Mouse (Mus musculus) gonadal fat pad, adult 2 months (tissue): Measurements from ENCODE around the gene Pcsk1n. TPM values are rescaled to one million over a fixed set of nuclear protein-coding genes. Genes with fewer than 3 reads are reported as not detected.

Experiments
- DNase-seq: peaks from one replicate; pipeline ENCODE4 v3.0.0-alpha.2; 2012; ENCODE audit warnings: low read depth
- polyA plus RNA-seq: library from polyadenylated mRNA; depleted of rRNA; stranded (reverse); fragments of >200 nt; gene quantifications from 2 replicates; pipeline ENCODE4 v1.2.3, GENCODE M21; 2012; rRNA removed

Pcsk1n gene
- polyA plus RNA-seq, 1 experiment: 0.97 TPM

GRCm38 (mm10) chrX:7947108-7947899, 27.7 kb downstream of the Pcsk1n start, which contains the start of gene Hdac6:
TSS of gene Hdac6 (minus strand) at chrX:7947889.
- no peak for DNase-seq

DNA sequence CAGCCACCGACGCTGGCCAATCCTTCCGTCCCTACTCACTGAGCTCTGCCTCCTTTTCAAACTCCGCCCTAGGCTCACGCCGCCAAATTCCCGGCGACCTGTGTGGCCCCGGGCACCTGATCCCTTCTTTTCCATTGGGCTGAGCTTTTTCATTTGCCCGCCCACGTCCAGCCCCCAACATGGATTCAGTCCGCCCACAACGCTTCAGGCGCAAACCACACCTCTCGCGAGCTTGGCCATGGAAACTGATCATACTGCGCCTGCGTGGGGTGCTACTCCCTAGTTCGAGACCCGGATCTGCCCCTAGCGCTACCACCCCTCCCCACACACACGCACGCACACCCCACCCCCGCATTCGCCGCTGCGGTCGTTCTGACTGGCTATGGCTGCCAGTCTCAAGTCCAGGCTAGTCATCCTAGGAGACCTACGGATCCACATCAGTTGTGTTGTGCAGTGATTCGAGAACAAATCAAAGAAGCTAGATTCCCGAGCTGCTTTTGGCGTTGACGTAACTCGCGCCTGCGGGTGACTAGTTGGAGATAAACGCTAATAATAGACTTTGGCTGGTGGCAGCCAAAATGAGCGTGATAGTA, 28.4 kb downstream of the Pcsk1n start:
- peak; percentile 62 for DNase-seq

- DNase-seq: no peak
These were observed 30.5 kb downstream of the Pcsk1n start for GRCm38 (mm10) chrX:7950091-7950490.

DNA sequence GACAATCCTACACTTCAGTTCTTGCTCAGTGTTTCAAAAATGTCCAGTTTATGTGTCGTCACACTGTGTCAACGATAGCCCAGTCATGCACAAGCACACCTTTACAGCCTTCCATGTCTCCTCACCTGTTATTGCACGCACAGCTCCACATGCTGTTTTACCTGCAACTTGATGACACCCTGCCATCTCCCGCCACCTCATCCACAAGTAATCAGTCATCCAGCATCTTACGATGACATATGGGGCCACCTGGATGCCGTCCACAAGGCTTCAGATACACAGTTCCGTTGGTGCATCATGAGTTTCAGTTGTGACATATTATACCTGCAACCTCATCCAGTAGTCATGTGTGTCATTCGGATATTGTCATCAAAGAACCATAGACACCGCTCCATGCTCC, 39.2 kb downstream of the Pcsk1n start:
- DNase-seq: no peak

- DNase-seq: no peak
These were observed 44.4 kb downstream of the Pcsk1n start for GRCm38 (mm10) chrX:7963829-7964626.

DNA sequence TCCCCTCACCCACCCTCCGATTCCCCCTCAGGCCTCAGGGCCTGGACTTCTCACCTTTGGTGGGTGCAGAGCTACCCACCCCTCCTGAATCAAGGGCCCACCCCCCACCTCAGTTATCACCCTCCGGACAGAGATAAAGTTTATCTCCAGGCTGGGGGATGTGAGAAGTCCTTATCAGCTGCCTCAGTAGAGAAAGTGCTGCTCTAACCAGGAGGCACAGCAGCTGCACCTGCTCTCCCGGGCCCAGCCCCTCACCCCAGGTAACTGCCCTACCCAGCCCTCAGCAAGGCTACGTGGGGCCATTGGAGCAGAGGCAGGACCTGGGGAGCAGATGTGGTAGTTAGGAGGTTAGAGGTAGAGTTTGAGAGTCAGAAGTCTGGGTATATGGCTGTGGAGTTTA, 46.5 kb downstream of the Pcsk1n start:
- no peak for DNase-seq

DNA sequence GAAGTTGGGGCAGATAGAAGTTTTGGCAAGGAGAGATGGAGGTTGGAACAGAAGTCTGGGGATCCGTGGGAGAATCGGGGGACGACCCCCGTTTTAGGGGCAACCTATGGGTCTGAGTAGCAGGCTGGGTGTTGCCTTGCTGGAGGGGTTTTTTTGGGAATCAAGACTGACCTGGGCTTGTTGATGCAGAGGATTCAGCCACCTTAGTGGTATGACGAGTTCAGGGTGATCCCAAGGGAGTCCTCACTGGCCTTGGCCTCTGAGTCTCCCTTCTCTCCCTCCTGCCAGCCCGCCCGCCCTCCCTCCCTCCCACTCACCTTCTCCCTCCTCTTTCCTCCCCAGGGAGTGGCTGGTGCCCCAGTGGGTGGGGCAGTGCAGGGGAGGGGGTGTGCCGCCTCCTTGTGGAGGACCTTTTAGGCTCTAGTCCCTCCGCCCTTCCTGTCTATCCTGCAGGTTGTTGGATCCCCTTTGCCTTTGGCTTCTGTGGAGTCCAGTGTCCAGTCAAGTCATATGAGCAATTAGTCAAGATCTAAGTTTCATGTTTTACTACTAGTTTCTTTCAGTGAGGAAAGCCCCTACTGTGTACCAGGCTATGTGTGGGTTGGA, 48.1 kb downstream of the Pcsk1n start:
- DNase-seq: no peak

DNA sequence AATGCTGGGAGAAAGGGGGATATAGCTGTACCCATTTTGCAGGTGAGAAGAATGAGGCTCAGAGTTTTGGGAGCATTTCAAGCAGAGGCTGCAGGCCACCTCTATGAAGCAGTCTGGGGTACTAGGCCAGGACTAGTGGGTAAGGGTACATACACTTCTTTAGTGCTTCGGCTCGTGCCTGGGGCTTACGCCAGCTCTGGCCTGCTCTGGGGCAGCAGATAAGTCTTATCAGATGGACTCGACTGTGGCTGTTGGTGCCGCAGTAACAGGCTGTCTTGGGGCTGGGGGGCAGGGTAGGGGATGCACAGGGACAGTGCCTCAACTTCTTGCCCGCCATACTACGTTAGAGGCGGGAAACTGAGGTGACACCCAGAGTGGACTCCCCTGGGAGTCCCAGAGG, 48.6 kb downstream of the Pcsk1n start:
- no peak for DNase-seq

GRCm38 (mm10) chrX:7968899-7969298, 49.3 kb downstream of the Pcsk1n start:
- DNase-seq: no peak

- no peak for DNase-seq
These were observed 51.7 kb downstream of the Pcsk1n start for GRCm38 (mm10) chrX:7971292-7971691.

Other genes starting within 250 kb of the Pcsk1n start
- gene Plp2, start 248.4 kb upstream of the Pcsk1n start, polyA plus RNA-seq: 425 and 457 TPM in 2 replicates
- 3.6 and 5.5 TPM in 2 replicates for gene Magix, start 238.6 kb upstream of the Pcsk1n start, polyA plus RNA-seq
- 10.3 and 10.4 TPM in 2 replicates for gene Gpkow, start 222.7 kb upstream of the Pcsk1n start, polyA plus RNA-seq
- gene Wdr45, start 205.5 kb upstream of the Pcsk1n start, polyA plus RNA-seq: 75.7 and 96.4 TPM in 2 replicates
- 0.32 TPM in 1 of 2 replicates, not detected in the other for gene Gm45208, start 197.6 kb upstream of the Pcsk1n start, polyA plus RNA-seq
- 20.9 TPM in 2 replicates for gene Praf2, start 191.4 kb upstream of the Pcsk1n start, polyA plus RNA-seq
- gene Ccdc120, start 168.9 kb upstream of the Pcsk1n start, polyA plus RNA-seq: 16.7 and 23.1 TPM in 2 replicates
- gene Tfe3, start 157.3 kb upstream of the Pcsk1n start, polyA plus RNA-seq: 38.8 and 54.6 TPM in 2 replicates
- gene Gripap1, start 130.1 kb upstream of the Pcsk1n start, polyA plus RNA-seq: 29.8 and 32.7 TPM in 2 replicates
- 9.9 and 10.7 TPM in 2 replicates for gene Kcnd1, start 97.5 kb upstream of the Pcsk1n start, polyA plus RNA-seq
- gene Otud5, start 78.5 kb upstream of the Pcsk1n start, polyA plus RNA-seq: 24.3 and 44.1 TPM in 2 replicates
- gene Pim2, start 41.6 kb upstream of the Pcsk1n start, polyA plus RNA-seq: 18.2 and 21.4 TPM in 2 replicates
- 69.7 and 86.0 TPM in 2 replicates for gene Slc35a2, start 35.8 kb upstream of the Pcsk1n start, polyA plus RNA-seq
- gene Pqbp1, start 20.6 kb upstream of the Pcsk1n start, polyA plus RNA-seq: 49.8 and 52.7 TPM in 2 replicates
- gene Timm17b, start 20.5 kb upstream of the Pcsk1n start, polyA plus RNA-seq: 32.4 and 38.3 TPM in 2 replicates
- not detected in 2 replicates for gene Gm10491, start 12.0 kb upstream of the Pcsk1n start, polyA plus RNA-seq
- not detected in 2 replicates for gene Gm10490, start 10.3 kb upstream of the Pcsk1n start, polyA plus RNA-seq
- 0.16 TPM in 1 of 2 replicates, not detected in the other for gene Eras, start 8.8 kb downstream of the Pcsk1n start, polyA plus RNA-seq
- gene Hdac6, start 28.1 kb downstream of the Pcsk1n start, polyA plus RNA-seq: 179 and 264 TPM in 2 replicates
- 0.13 and 0.16 TPM in 2 replicates for gene Gata1, start 58.2 kb downstream of the Pcsk1n start, polyA plus RNA-seq
- gene Glod5, start 98.7 kb downstream of the Pcsk1n start, polyA plus RNA-seq: 0.22 and 0.31 TPM in 2 replicates
- gene Suv39h1, start 154.9 kb downstream of the Pcsk1n start, polyA plus RNA-seq: 16.0 and 16.5 TPM in 2 replicates
- gene Was, start 170.7 kb downstream of the Pcsk1n start, polyA plus RNA-seq: 7.8 and 9.5 TPM in 2 replicates
- 93.8 and 104 TPM in 2 replicates for gene Wdr13, start 213.1 kb downstream of the Pcsk1n start, polyA plus RNA-seq
- 134 and 160 TPM in 2 replicates for gene Rbm3, start 226.1 kb downstream of the Pcsk1n start, polyA plus RNA-seq